Mouse (Mus musculus) midbrain, embryonic 14.5 days (tissue): ENCODE results near the gene Pla2g4a. TPM values are rescaled to one million over a fixed set of nuclear protein-coding genes. Genes with fewer than 3 reads are reported as not detected.
A peak's percentile ranks its signal among the peaks of the same experiment; 100 is the strongest.

Source experiments
- ATAC-seq: fragments of 200-750 bp; cut with Nextera tagmentation; 2 replicates; pipeline ENCODE4 v1.8.0; 2017; ENCODE audit warnings: moderate number of reproducible peaks, moderate library complexity; ENCODE audit not compliant: low FRiP score, low TSS enrichment
- DNase-seq: peaks from one replicate; pipeline ENCODE4 v3.0.0-alpha.2; 2015
- H3K27ac ChIP-seq: fragments of 300-500 bp; sonication (generic); replicated peaks from 2 replicates; pipeline ENCODE4 v1.5.1; 2014; ENCODE audit warnings: mild to moderate bottlenecking, low read depth, low read length, moderate library complexity
- H3K27me3 ChIP-seq: fragments of 300-500 bp; sonication (generic); 2 replicates; pipeline ENCODE4 v1.6.1; 2014; ENCODE audit warnings: low read length, control low read depth, mixed read lengths; ENCODE audit not compliant: control insufficient read depth, insufficient read depth
- H3K36me3 ChIP-seq: fragments of 300-500 bp; sonication (generic); 2 replicates; pipeline ENCODE4 v1.6.1; 2014; ENCODE audit warnings: low read length, control low read depth; ENCODE audit not compliant: control insufficient read depth, insufficient read depth
- H3K4me1 ChIP-seq: fragments of 300-500 bp; sonication (generic); 2 replicates; pipeline ENCODE4 v1.6.1; 2014; ENCODE audit warnings: mild to moderate bottlenecking, antibody characterized with exemption, low read length, control low read depth; ENCODE audit not compliant: control insufficient read depth, insufficient read depth
- H3K4me2 ChIP-seq: fragments of 300-500 bp; sonication (generic); 2 replicates; pipeline ENCODE4 v1.6.1; 2014; ENCODE audit warnings: mild to moderate bottlenecking, low read length, moderate library complexity
- H3K4me3 ChIP-seq: fragments of 300-500 bp; sonication (generic); replicated peaks from 2 replicates; pipeline ENCODE4 v1.5.1; 2014; ENCODE audit warnings: low read depth, low read length
- H3K9ac ChIP-seq: fragments of 300-500 bp; sonication (generic); replicated peaks from 2 replicates; pipeline ENCODE4 v1.6.1; 2014; ENCODE audit warnings: mild to moderate bottlenecking, low read length, moderate library complexity
- H3K9me3 ChIP-seq: fragments of 300-500 bp; sonication (generic); 2 replicates; pipeline ENCODE4 v1.6.1; 2016; ENCODE audit warnings: low read length, control low read depth, mixed read lengths; ENCODE audit not compliant: control insufficient read depth
- WGBS: fragments of 180-500 bp; shearing (Covaris S2); extraction: QIAGEN DNeasy Blood & Tissue Kit; methylation state at CpG from one replicate; pipeline ENCODE4 v1.1.7; 2014; 5-methylcytosine and 5-hydroxymethylcytosine counted together
- polyA plus RNA-seq: library from polyadenylated mRNA; unstranded; fragments of >200 nt; fragmentation: Nextera tagmentation; extraction: Ambion mirVana; gene quantifications from 2 replicates; pipeline ENCODE4 v1.2.1, GENCODE M21; 2014

Pla2g4a gene
- polyA plus RNA-seq, 1 experiment from 2014 or later, result 1.0 TPM

DNA sequence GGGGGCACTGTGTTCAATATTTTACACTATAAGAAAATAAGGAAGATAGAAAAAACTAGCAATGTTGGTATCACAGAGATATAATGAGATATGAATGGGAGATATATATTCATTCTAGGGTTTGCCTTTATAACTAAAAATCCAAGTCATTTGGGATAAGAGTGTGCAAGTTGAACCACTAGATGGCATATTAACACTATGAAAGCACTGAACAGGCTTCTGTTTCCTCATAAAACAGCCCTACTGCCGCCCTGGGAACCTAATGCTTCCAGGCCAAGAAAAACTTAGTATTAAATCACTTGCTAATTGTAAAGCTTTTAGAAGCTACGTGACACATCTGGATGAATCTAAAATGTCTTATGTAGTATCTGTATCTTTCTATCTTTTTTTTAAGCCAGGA, 128.1 kb downstream of the Pla2g4a start:
- peak; percentile 85 for DNase-seq
- 24% methylated on average over 2 of the region's 2 CpGs for WGBS

GRCm38 (mm10) chr1:149832514-149832913, 128.6 kb downstream of the Pla2g4a start:
- no peak overlapping the region for H3K27ac ChIP-seq
- H3K27me3 ChIP-seq, result no peaks in the 10 kb centered on the region
- H3K9me3 ChIP-seq, result no peaks in the 10 kb centered on the region
- H3K9ac ChIP-seq, result no peak overlapping the region
- no peaks in the 10 kb centered on the region for H3K4me1 ChIP-seq
- no peak overlapping the region for H3K4me2 ChIP-seq
- ATAC-seq (no peak), DNase-seq (no peak)
- H3K36me3 ChIP-seq, result no peaks in the 10 kb centered on the region
- H3K4me3 ChIP-seq, result no peak overlapping the region
- 85% methylated on average over 1 of the region's 1 CpGs for WGBS

More for the DNA sequence above, 128.1 kb downstream of the Pla2g4a start:
- Histone ChIP-seq H3K27ac (no peak overlapping the region), H3K36me3 (no peaks in the 10 kb centered on the region), H3K4me1 (no peaks in the 10 kb centered on the region), H3K4me3 (no peak overlapping the region), H3K9me3 (no peaks in the 10 kb centered on the region), H3K9ac (no peak overlapping the region), H3K27me3 (no peaks in the 10 kb centered on the region), H3K4me2 (no peak overlapping the region)
- ATAC-seq, result peak; percentile 71; the same call in 1 of the 2 replicates

DNA sequence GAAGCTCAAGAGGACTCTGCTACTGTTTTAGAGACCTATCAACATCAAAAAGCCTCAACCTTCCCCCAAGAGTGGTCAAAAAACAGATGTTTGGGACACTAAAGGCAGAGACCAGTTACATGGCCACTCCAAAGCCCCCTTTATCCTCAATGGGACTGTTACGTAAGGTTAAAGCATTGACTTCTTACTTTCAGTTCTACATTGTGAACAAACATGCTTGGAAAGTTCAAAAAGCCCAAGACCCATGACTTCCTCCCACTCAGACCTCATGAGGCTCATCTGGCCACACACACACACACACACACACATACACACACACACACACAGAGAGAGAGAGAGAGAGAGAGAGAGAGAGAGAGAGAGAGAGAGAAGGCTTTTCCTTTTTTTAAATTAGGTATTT, 130.0 kb downstream of the Pla2g4a start:
- no peaks in the 10 kb centered on the region for H3K36me3 ChIP-seq
- no peaks in the 10 kb centered on the region for H3K27me3 ChIP-seq
- no peak for ATAC-seq
- WGBS, result 87% methylated on average over 1 of the region's 1 CpGs
- H3K4me1 ChIP-seq, result no peaks in the 10 kb centered on the region
- no peak overlapping the region for H3K9ac ChIP-seq
- H3K9me3 ChIP-seq, result no peaks in the 10 kb centered on the region
- no peak overlapping the region for H3K4me2 ChIP-seq
- H3K4me3 ChIP-seq, result no peak overlapping the region
- DNase-seq, result no peak
- H3K27ac ChIP-seq, result no peak overlapping the region

DNA sequence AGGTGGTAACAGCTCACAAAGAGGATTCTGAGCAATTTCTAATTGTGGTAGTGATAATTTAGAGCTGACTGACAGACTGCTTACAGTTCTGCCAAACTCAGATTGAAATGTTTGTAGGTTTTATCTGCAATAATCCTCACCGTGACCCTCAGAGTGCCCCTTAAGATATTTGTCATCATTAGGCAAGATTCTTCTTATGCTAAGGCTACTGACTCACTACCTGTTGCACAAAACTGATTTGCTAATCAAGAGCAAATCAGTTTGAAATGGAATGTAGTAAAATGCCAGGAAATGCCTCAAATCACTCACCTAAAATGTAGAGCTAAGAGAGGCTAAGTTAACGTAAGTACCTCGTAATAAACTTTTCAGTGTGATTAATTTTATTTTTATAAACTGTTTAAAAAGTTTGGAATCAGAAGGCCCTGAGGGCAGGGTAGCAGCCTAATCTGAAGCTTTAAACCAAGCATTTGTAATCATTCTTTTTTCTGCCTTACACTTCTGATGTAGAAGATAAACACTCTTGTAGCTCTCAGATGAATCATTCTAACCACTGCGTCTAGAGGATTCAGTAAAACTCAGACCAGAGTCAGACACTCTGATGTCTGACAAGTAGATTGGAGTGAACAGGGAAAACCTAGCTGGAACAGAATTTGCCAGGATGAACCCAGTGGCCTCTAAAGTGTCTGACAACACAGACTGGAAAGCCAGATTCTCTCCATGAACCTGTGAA, 147.3 kb downstream of the Pla2g4a start:
- ATAC-seq, result no peak

GRCm38 (mm10) chr1:149809527-149809926, 151.6 kb downstream of the Pla2g4a start:
- no peaks in the 10 kb centered on the region for H3K4me1 ChIP-seq
- H3K36me3 ChIP-seq, result no peaks in the 10 kb centered on the region
- no peak overlapping the region for H3K4me3 ChIP-seq
- DNase-seq (peak; percentile 49), ATAC-seq (no peak)
- H3K27me3 ChIP-seq, result no peaks in the 10 kb centered on the region
- WGBS, result 85% methylated on average over 1 of the region's 1 CpGs
- H3K9ac ChIP-seq, result no peak overlapping the region
- H3K9me3 ChIP-seq, result no peaks in the 10 kb centered on the region
- no peak overlapping the region for H3K4me2 ChIP-seq
- H3K27ac ChIP-seq, result no peak overlapping the region

More for the DNA sequence above, 147.3 kb downstream of the Pla2g4a start:
- no peak overlapping the region for H3K27ac ChIP-seq
- no peak overlapping the region for H3K9ac ChIP-seq
- no peaks in the 10 kb centered on the region for H3K27me3 ChIP-seq
- DNase-seq, result no peak
- WGBS, result 92% methylated on average over 4 of the region's 4 CpGs
- H3K4me2 ChIP-seq, result no peak overlapping the region
- H3K36me3 ChIP-seq, result no peaks in the 10 kb centered on the region
- no peaks in the 10 kb centered on the region for H3K4me1 ChIP-seq
- no peaks in the 10 kb centered on the region for H3K9me3 ChIP-seq
- H3K4me3 ChIP-seq, result no peak overlapping the region

Other genes with a start within 250 kb of the Pla2g4a start
- not detected in 2 replicates for gene Ptgs2, start 138.7 kb upstream of the Pla2g4a start, polyA plus RNA-seq